Mouse (Mus musculus): Measurements from ENCODE around the gene Dact2.

- TF ChIP-seq MAFK (IDR thresholded peaks at IDR 0.05; ENCODE audit: insufficient read depth, low read depth, low read length) (no peak), ZC3H11A (IDR thresholded peaks at IDR 0.05; ENCODE audit: borderline replicate concordance, low read depth, low read length) (no peak), ZNF384 (IDR thresholded peaks at IDR 0.05; ENCODE audit: low read depth, low read length) (no peak)
Measured at GRCm38 (mm10) chr17:14183717-14184116, 20.4 kb downstream of the Dact2 start.
